Mouse (Mus musculus): ENCODE measurements around the gene Gm17332.

GRCm38 (mm10) chr11:31169161-31170051, 12.9 kb downstream of the Gm17332 start:
- TF ChIP-seq CTCF (conservative IDR thresholded peaks at IDR 0.05; ENCODE audit: low read length) (no peak), POU5F1 (IDR thresholded peaks at IDR 0.05; ENCODE audit: borderline replicate concordance, low read length) (no peak)
